Mouse (Mus musculus) urinary bladder, adult 2 months (tissue): Measurements from ENCODE around the gene Pbxip1. TPM values are rescaled to one million over a fixed set of nuclear protein-coding genes. Genes with fewer than 3 reads are reported as not detected.
"Not testable (repeated sequence)": the region's sequence is repeated elsewhere in the genome, so short reads cannot be mapped to it uniquely, and the experiment has no call there.

ENCODE experiments used
- DNase-seq: peaks from one replicate; pipeline ENCODE4 v3.0.0; 2022; ENCODE audit warnings: low spot score
- polyA plus RNA-seq: library from polyadenylated mRNA; depleted of rRNA; stranded (reverse); fragments of >200 nt; gene quantifications from 2 replicates; pipeline ENCODE4 v1.2.3, GENCODE M21; 2012

The Pbxip1 gene
- polyA plus RNA-seq, 1 experiment, result 167 TPM

DNA sequence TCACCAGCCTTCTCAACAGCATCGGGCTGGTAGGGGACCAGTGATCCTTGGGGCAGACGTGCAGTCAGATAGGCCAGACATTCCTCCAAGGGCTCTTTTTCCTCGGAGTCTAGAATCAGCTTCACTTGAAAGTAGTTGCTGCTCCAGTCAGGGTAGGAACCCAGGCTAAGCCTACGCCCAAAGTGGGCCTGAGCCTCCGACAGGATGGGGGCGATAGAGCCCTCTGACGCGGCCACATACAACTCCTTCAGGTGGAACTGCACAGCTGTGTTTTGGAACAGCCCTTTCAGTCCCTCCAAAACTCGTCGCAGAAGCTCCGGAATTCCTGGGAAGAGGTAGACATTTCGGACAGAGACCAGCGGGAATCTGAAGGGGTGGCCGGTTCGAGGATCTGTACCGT, 28.1 kb upstream of the Pbxip1 start:
- no peak for DNase-seq

DNA sequence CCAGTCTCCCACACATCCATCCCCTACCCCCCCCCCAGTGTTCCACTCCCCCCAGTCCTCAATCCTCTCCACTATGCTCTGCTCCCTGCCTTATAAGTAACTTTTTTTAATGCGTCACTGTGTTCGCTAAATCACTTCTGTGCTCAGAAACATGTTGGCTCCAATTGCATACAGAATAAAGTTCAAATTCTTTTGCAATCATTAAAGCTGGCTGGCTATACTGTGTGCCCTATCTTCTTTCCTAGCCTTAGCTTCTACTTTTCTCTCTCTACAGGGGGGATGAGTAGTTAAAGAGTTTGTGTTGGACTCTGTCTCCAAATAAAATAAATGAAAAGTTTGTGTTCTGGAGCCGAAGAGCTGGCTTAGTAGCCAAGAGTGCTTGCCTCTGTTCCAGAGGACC, 26.8 kb upstream of the Pbxip1 start:
- no peak for DNase-seq

DNA sequence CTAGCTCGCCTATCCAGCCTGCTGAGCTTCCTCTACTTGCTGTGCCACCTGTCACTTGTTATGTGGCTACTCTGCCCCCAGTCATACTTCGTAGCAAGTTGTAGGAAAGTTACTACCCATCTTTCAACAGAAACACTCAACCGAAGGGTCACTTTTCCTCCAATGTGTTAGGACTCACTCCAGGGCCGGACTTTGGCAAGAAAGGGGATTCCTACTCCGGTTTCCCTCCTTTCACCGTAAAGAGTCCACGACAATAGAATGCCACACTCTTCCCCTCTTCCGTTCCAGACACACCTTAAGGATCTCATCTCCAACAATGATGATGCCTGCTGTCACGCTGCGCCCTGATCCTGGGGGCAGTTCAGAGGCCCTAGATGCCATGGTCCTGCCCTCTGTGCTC, 25.6 kb upstream of the Pbxip1 start:
- DNase-seq, result no peak

DNA sequence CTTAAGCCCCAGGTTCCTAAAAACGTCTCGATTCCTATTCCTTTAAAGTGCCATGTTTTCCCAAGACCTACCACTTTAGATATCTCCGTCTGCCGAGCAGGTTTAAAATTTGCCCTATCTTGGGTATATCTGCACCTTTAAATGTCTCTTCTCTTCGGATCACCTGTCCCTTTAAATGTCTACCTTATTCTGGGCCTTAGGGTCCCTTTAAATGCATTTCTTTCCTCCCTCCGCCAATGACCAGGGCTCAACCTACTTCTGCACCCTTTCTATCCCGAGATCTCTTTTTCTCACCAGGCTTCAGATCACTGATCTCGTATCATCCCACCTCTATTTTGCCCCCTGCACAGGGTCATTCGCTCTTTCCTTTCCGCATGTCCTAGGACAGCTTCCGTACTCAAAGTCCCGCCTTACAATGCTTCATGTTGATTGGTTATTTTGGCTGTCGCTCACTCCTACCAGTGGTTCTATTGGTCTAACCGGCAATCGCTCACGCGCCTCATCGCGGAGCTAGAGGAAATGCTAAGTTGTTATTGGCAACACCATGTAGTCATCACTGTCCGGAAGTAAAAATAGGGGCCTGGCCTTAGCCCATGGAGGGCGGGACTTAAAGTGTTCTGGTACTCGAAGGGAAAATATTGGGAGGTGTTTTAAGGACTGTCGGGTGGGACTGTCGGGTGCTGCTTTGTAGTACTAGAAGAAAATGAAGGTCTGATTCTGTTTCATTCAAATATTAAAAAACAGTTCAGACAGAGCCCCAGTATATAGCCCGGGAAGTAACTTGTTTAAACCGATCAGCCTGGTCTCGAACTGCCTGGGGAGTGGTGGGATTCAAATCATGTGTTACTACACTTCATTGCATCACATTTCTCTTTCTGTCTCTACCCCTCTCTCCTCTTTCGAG, 24.8 kb upstream of the Pbxip1 start, which contains the start of gene Flad1:
Gene Flad1 (minus strand): TSS at position 381 of the 904 bp plus-strand sequence.
- DNase-seq, result peak; percentile 82

DNA sequence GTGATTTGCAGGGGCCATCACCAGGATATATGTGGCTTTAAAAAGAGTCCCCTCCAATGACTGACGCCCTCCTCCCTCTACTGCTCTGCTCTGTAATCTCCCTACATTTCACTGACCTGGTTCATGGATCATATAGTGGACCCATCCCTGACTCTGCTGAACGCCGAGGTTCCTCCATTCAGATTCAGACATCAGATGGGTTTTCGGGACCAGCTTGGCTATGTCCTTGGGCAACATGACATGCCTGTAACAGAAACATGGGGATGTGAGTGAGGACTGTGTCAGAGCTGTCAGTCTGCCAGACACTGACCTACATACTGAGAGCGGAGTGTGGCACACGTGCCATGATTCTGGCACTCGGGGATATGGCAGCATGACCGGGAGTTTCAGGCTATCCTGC, 20.3 kb upstream of the Pbxip1 start:
- DNase-seq, result no peak

DNA sequence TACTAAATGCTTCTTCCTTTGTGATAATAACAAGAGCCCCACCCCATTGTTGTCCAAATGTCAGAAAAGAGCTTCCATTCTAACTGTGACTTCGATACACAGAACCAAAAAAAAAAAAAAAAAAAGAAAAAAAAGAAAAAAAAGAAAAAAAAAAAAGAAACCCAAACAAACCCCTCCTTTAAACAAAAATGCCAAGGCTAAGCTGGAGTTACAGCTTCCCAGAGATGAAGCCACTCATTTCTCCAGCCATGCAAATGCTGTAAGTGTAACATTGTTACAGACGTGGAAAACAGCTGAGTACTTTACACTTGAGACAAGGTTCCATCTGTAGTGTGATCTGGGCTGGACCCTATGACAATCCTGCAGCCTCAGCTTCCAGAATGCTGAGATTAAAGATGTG, 19.4 kb upstream of the Pbxip1 start:
- no peak for DNase-seq

DNA sequence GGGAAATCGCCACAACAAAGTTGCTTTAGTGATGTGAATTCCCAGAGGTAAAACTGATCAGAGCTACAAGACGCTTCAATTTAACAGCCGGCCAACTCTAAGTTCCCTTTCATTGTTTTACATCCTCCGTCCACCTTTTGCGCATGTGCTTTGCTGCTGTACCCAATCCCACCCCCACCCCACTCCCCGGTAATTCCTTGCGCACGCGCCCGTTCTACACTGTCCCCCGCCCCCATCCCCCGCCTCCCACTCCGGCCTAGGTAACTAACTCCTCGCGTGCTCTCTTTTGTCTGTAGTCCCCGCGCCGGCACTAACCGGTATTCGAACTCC, 18.7 kb upstream of the Pbxip1 start:
- no peak for DNase-seq

DNA sequence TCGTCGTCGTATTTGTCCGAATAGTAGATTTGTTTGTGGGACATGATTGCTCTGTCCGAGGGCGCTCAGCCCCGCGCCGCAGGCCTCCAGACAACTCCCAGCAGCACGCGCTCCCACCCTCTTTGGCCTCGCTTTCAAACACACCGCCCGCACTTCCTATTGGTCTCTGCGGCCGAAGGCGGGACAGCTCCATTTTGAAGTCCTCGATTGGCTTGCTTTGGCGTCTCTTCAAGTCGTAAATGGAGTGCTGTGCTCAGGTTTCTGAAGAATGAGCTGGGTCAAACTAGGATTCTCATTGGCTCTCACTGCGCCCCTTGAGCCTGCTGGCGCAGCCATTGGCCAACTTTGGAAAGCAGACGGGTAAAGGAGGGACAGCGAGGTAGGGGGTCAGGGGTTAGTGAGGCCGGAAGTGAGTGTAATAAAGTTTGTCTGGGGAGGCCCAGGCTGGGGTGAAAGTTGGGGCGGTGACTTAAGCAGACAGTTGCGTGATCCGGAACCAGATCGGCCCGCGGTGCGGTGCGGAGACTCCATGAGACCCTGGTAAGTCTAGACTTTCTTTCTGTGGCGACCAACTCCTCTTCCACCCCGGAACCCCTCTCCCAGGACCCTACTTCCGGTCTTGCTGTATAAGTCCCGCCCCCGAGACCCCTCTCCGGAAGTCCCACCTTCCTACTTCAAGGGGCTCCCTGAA, 18.2 kb upstream of the Pbxip1 start, which contains the start of the genes Cks1b and Shc1:
Gene Cks1b (minus strand): TSS at position 214 of the 691 bp plus-strand sequence.
Gene Shc1 (plus strand): TSS at position 274 of the 691 bp plus-strand sequence.
- peak; percentile 80 for DNase-seq

DNA sequence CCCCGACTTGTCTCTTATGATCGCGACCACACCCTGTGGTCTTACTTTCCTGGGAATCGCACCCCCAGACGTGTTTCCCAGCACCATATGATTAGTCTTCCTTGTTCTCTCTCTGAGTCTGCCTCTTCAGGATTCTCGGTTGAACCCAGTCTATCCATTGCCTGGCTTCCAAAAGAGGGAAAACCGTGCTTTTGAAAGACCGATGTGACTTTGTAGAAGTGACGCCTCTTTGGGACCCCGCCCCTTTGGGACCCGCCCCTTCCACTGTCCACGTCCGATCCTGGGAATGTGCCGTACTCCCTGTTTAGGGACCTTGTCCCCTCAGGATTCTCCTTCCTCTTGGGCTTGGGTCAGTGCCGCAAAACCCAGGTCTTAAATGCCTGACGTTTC, 17.6 kb upstream of the Pbxip1 start:
- no peak for DNase-seq

DNA sequence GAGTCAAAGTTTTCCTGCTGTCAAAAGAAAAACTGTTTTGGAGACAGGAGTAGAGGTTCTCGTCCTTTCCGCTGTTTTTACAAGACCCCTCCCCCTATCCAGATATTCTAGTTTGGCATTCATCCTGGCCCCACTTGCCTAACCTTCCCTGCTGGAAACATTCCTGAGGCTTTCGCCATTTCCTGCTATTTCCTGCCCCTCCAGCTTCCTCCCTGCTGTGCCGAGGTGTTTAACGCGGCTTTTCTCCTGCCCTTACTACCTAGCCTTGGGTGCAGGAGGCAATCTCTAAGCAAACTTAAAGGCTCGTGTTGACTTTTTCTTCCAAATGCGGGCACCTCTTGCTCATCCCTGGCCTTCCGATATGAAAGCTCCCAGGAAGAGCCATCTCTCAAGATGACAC, 16.9 kb upstream of the Pbxip1 start:
- no peak for DNase-seq

DNA sequence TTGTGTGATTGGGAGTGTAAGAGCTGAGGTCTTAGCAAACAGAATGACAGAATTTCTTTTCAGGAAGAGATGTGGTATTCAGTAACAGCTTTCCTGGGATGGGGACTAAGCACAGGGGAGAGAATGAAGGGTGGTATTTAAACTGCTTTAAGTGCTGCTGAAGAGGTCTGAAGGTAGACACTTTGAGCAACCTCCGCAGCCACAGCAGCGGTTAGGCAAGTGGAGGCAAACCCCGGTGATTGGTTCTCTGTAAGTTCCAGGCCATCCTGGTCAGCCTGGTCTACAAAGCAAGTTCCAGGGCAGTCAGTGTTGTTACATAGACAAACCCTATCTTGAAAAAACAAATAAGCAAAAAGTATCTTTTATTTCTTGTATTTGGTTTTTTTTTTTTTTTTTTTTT, 16.5 kb upstream of the Pbxip1 start:
- DNase-seq, result no peak

DNA sequence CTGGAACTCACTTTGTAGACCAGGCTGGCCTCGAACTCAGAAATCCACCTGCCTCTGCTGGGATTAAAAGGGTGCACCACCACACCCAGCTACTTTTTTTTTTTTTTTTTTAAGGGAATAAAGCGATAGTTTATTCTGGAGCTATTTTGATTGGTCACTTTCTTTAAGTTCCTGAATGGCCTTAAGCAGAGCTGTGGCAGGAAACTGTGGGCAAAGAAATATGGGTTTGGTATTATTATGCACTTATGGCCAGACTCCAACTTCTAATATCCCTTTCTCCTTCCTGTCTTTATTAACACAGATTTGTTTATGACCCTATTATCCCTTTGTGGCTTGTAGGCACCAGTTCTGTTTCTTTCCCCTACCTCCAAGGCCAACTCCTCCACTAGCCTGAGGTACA, 16.1 kb upstream of the Pbxip1 start:
- no peak for DNase-seq

DNA sequence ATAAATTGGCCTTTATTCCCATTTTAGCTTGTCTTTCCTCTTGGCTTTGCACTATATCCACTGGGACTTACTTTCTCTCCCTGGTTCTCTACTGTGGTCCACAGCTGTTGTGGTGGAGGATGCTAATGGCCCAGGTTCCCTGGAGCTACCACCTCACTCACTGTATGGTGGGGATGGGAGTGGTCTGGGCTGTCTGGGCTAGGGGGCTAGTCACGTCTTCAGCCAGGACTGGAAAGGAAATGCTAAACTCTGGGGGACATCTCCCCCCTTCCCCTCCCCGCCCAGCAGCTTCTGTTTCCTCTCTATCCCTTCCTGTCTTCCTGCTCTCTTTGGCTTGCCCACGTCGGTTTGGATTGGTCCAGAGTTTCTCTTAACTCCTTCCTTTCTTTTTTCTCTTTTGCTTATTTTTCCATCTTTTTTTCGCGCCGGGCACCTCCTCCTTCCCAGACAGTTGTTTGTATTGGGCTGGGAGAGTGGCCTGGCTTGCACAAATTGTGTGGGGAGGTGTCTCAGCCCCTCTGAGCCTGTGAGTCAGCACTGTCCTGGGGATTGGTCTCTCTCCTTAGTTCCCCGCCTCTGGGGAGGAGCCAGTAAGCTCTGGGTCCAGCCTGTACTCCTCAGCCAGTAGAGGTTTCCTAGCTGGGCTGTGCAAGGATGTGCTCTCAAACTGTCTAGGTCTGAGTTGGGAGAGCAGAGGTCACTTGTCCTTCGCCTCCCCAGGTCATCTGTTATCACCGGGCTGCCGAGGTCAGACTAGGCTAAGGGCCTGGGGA, 15.3 kb upstream of the Pbxip1 start:
- peak; percentile 52 for DNase-seq

DNA sequence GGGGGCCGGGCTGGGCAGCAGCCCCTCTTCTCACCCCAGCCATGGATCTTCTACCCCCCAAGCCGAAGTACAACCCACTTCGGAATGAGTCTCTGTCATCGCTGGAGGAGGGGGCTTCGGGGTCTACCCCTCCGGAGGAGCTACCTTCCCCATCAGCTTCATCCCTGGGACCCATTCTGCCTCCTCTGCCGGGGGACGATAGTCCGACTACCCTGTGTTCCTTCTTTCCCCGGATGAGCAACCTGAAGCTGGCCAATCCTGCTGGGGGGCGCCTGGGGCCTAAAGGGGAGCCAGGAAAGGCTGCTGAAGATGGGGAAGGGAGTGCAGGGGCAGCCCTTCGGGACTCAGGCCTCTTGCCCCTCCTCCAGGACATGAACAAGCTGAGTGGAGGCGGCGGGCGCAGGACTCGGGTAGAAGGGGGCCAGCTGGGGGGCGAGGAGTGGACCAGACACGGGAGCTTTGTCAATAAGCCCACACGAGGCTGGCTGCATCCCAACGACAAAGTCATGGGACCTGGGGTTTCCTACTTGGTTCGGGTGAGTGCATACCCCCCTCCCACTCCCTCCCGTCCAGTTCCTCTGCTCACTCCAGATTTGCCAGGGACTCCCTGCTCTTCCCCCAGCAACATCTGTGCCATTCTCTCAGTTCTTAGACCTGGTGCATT, 14.6 kb upstream of the Pbxip1 start:
- DNase-seq, result no peak

DNA sequence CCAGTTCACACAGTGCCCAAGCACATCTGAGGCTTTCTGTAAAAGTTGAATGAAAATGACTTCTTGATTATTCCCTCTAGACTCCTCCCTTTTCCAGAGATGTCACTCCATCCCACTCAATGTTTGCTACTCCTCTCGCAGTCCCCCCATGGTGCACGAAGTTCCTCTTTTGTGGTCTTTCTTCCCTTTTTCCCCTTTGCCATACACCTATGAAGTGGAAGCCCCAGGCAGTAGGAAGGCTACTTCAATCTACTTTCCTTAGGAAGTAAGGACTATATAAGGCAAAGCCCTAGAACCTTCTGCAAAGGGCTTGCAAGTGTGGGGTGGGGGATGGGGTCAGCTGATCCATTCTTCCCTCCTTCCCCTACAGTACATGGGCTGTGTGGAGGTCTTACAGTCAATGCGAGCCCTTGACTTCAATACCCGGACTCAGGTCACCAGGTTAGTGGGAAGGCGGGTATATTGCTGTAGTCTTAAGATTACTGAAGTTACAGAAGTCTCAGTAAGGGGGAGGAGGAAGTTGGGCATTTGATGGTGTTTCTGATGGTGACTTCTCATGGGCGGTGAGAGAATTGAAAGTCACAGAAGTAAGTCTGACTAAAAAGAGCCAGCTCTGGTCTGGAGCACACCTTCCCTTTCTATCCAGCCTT, 13.8 kb upstream of the Pbxip1 start:
- no peak for DNase-seq

DNA sequence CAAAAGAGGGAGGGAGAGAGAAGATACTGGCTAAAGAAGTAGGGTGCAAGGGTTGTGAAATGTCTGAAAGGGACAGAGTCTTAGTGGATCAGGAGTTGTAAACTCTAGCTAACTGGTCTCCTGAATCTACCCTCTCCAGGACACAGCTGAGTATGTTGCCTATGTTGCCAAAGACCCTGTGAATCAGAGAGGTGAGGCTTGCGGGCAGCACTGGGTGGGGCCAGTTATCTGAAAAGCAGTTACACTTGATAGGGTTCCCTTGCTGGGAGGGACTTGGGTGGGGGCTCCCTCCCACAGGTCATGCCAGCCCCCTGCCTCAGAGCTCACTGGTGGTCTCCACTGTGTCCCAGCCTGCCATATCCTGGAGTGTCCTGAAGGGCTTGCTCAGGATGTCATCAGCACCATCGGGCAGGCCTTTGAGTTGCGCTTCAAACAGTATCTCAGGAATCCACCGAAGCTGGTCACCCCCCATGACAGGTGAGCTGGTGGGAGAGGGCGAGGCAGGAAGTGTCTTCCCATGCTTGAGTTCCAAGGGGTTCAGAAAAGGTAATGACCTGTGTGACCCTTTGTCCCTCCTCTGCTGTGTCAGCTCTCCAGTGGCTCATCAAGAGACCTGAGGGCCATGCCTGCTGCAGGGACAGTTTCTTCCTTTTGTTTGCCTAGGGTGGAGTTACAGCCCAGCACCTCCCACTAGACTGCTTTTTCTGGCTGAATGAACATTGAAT, 11.9 kb upstream of the Pbxip1 start:
- no peak for DNase-seq

DNA sequence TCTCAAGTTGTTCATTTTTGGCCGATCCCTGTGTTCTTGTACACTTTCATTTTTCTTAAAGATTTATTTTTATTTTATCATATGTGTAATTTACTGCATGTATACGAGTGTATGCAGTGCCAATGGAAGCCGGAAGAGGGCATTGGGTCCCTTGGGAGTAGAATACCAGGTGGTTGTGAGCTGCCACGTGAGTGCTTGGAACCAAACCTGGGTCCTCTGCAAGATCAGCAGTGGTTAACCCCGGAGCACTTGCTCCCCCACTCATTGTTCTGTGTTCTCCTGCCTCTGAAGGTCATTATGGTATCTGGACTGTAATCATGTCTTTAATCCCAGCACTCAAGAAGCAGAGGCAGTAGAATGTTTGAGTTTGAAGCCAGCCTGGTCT, 11.4 kb upstream of the Pbxip1 start:
- no peak for DNase-seq

DNA sequence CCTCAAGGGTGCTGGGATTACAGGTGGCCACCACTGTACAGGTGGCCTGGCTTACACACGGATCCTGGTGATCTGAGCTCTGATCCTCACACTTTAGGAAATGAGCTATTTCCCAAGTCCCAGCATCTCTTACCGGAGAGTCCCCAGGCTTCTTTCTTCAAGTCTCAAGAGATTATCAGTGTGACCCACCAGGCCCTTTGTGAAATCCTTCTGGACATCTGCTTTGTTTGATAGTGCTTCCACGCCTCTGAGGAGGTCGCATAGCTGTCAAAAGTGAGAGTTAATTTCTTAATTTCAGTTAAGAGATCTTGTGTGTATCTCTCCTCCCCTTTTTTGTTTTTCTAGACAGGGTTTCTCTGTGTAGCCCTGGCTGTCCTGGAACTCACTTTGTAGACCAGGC, 10.6 kb upstream of the Pbxip1 start:
- DNase-seq, result no peak

DNA sequence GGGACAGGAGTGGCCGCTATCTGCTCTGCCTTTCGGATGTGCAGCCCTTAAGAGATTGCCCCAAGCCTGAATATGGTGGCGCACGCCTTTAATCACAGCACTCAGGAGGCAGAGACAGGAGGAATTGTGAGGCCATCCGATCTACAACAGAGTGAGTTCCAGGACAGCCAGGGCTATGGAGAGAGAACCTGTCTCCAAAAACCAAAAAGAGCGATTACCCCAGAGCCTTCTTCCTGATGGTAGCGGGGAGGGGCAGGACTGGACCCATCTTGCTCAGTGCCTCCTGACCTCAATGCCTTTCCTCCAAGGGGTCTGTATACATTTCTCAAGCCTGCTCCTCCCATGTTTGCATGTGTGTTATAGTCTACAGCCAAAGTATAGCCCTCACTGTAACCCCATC, 7.5 kb upstream of the Pbxip1 start:
- not testable (repeated sequence) for DNase-seq
